Mouse (Mus musculus) T-helper 1 cell (primary cell): ENCODE data around the gene Gdf1.

Source experiments
- in situ Hi-C: fragments of 300-600 bp; cut with MboI, MseI; formaldehyde crosslinking; loops from one replicate; pipeline ENCODE4 v1.15.1; 2025; ENCODE audit warnings: high pct_unique_total_duplicates

The Gdf1 gene

GRCm38 (mm10) chr8:70329835-70330740 is 471 bp downstream of the Gdf1 start:
- in situ Hi-C loops = no loop called here

GRCm38 (mm10) chr8:70330741-70331364 is 1.2 kb downstream of the Gdf1 start:
- in situ Hi-C loops = no loop called here

- in situ Hi-C loops = no loop called here
Measured at GRCm38 (mm10) chr8:70331526-70331925, 1.9 kb downstream of the Gdf1 start.

- in situ Hi-C loops = no loop called here
Measured at GRCm38 (mm10) chr8:70332070-70332877, 2.7 kb downstream of the Gdf1 start.

- in situ Hi-C loops = no loop called here
Measured at GRCm38 (mm10) chr8:70332878-70333202, 3.2 kb downstream of the Gdf1 start.

GRCm38 (mm10) chr8:70338931-70339330 is 9.3 kb downstream of the Gdf1 start:
- in situ Hi-C loops = no loop called here

GRCm38 (mm10) chr8:70340659-70341058 is 11.0 kb downstream of the Gdf1 start:
- in situ Hi-C loops = no loop called here

- in situ Hi-C loops = no loop called here
Measured at GRCm38 (mm10) chr8:70342007-70342406, 12.4 kb downstream of the Gdf1 start.

GRCm38 (mm10) chr8:70343076-70343475 is 13.5 kb downstream of the Gdf1 start:
- in situ Hi-C loops = no loop called here

- in situ Hi-C loops = no loop called here
Measured at GRCm38 (mm10) chr8:70343696-70344095, 14.1 kb downstream of the Gdf1 start.

- in situ Hi-C loops = no loop called here
Measured at GRCm38 (mm10) chr8:70344279-70344678, 14.7 kb downstream of the Gdf1 start.

- in situ Hi-C loops = no loop called here
Measured at GRCm38 (mm10) chr8:70347443-70347842, 17.8 kb downstream of the Gdf1 start.

- in situ Hi-C loops = no loop called here
Measured at GRCm38 (mm10) chr8:70347860-70348420, 18.3 kb downstream of the Gdf1 start.

GRCm38 (mm10) chr8:70351035-70351999 is 21.7 kb downstream of the Gdf1 start:
- in situ Hi-C loops = no loop called here

- in situ Hi-C loops = no loop called here
Measured at GRCm38 (mm10) chr8:70352000-70352384, 22.4 kb downstream of the Gdf1 start.

- in situ Hi-C loops = no loop called here
Measured at GRCm38 (mm10) chr8:70352657-70353151, 23.1 kb downstream of the Gdf1 start.

GRCm38 (mm10) chr8:70353194-70353817 is 23.7 kb downstream of the Gdf1 start, which contains the start of gene Upf1:
TSS of gene Upf1 (minus strand) at chr8:70353278.
- in situ Hi-C loops = no loop called here

GRCm38 (mm10) chr8:70354004-70354403 is 24.4 kb downstream of the Gdf1 start:
- in situ Hi-C loops = no loop called here

- in situ Hi-C loops = no loop called here
Measured at GRCm38 (mm10) chr8:70356111-70356510, 26.5 kb downstream of the Gdf1 start.

- in situ Hi-C loops = no loop called here
Measured at GRCm38 (mm10) chr8:70359411-70359810, 29.8 kb downstream of the Gdf1 start.
